Mouse (Mus musculus) lung, postnatal 0 days (tissue): ENCODE data around the gene Exoc3l2.

Source experiments
- CTCF ChIP-seq: IDR thresholded peaks from 2 replicates; pipeline ENCODE4 v1.5.1; 2016; ENCODE audit warnings: antibody characterized with exemption, mild to moderate bottlenecking
- EP300 ChIP-seq: IDR thresholded peaks from 2 replicates; pipeline ENCODE4 v1.6.1; 2016; ENCODE audit warnings: antibody characterized with exemption, mild to moderate bottlenecking, control low read depth

- TF ChIP-seq CTCF (no peak), EP300 (peak; percentile 91)
These were observed 21.6 kb upstream of the Exoc3l2 start for GRCm38 (mm10) chr7:19441448-19442091.
